Mouse (Mus musculus) MEL (cell line): ENCODE measurements around the gene Bbs5.

Source experiments
- CHD1 ChIP-seq: IDR thresholded peaks from 2 replicates; pipeline ENCODE4 v1.6.1; 2012; ENCODE audit warnings: low read depth, mild to moderate bottlenecking, inconsistent platforms, low read length, improper control_type of control experiment
- CHD2 ChIP-seq: IDR thresholded peaks from 2 replicates; pipeline ENCODE4 v1.6.1; 2011; ENCODE audit warnings: low read length, improper control_type of control experiment
- CTCF ChIP-seq, 3 experiments: IDR thresholded peaks in 2 of 3; conservative IDR thresholded peaks in 1 of 3; 2 replicates each; pipeline ENCODE4 v1.5.1; 2011 to 2012; ENCODE audit warnings: low read length in 3 of 3, low read depth in 2 of 3, mild to moderate bottlenecking in 2 of 3, improper control_type of control experiment in 1 of 3, inconsistent platforms in 1 of 3, mixed read lengths in 1 of 3, moderate library complexity in 1 of 3; ENCODE audit not compliant: control insufficient read depth in 1 of 3, insufficient read depth in 1 of 3, poor library complexity in 1 of 3, severe bottlenecking in 1 of 3
- E2F4 ChIP-seq: IDR thresholded peaks from 2 replicates; pipeline ENCODE4 v1.6.1; 2011; ENCODE audit warnings: low read depth, low read length, improper control_type of control experiment, borderline replicate concordance
- ELF1 ChIP-seq: IDR thresholded peaks from 2 replicates; pipeline ENCODE4 v1.6.1; 2014; ENCODE audit warnings: low read depth, mild to moderate bottlenecking, inconsistent platforms, low read length, improper control_type of control experiment, moderate library complexity
- EP300 ChIP-seq, 2 experiments: IDR thresholded peaks; 2 replicates each; pipeline ENCODE4 v1.6.1; 2011; ENCODE audit warnings: improper control_type of control experiment in 2 of 2, low read length in 2 of 2, low read depth in 1 of 2, mild to moderate bottlenecking in 1 of 2
- GABPA ChIP-seq: IDR thresholded peaks from 2 replicates; pipeline ENCODE4 v1.6.1; 2012; ENCODE audit warnings: low read depth, mild to moderate bottlenecking, inconsistent platforms, low read length, improper control_type of control experiment, moderate library complexity
- HCFC1 ChIP-seq: IDR thresholded peaks from 2 replicates; pipeline ENCODE4 v1.6.1; 2012; ENCODE audit warnings: low read depth, mild to moderate bottlenecking, inconsistent platforms, low read length, improper control_type of control experiment, moderate library complexity
- MAX ChIP-seq: IDR thresholded peaks from 2 replicates; pipeline ENCODE4 v1.6.1; 2011; ENCODE audit warnings: low read length, improper control_type of control experiment
- MAZ ChIP-seq: IDR thresholded peaks from 2 replicates; pipeline ENCODE4 v1.6.1; 2012; ENCODE audit warnings: low read depth, mild to moderate bottlenecking, inconsistent platforms, low read length, improper control_type of control experiment
- NRF1 ChIP-seq: IDR thresholded peaks from 2 replicates; pipeline ENCODE4 v1.6.1; 2014; ENCODE audit warnings: low read depth, mild to moderate bottlenecking, inconsistent platforms, low read length, improper control_type of control experiment, moderate library complexity; ENCODE audit not compliant: poor library complexity, insufficient read depth, severe bottlenecking
- POLR2A ChIP-seq, 2 experiments: IDR thresholded peaks; 2 replicates each; pipeline ENCODE4 v1.6.1; 2011 to 2012; ENCODE audit warnings: low read length in 2 of 2, mild to moderate bottlenecking in 2 of 2, control low read depth in 1 of 2, improper control_type of control experiment in 1 of 2, low read depth in 1 of 2, moderate library complexity in 1 of 2; ENCODE audit not compliant: control insufficient read depth in 1 of 2, insufficient read depth in 1 of 2, poor library complexity in 1 of 2
- TAL1 ChIP-seq: IDR thresholded peaks from 2 replicates; pipeline ENCODE4 v1.6.1; 2012; ENCODE audit warnings: mild to moderate bottlenecking, inconsistent platforms, low read length, moderate library complexity, mixed read lengths

DNA sequence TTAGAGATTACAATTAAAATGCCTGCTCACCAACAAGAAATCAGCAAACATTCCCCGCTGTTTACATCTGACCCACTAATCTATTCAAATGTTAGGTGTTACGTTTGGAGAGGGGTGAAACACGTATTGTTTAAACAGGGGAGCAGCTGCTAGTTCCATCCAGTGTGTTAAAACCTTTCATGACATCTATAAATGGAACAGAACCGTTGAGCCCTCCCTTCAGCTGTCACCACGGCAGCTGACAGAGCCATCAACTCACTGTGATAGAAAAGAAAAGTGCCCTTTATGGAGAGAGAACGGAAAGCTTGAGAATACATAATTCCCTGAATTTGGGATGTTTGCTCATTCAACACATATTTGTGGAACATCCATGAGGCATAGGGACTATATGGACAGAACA is 21.4 kb downstream of the Bbs5 start:
- TF ChIP-seq ELF1 (no peak), E2F4 (no peak), HCFC1 (no peak), POLR2A (IDR thresholded peaks at IDR 0.05; ENCODE audit: control insufficient read depth in 1 of 2, insufficient read depth in 1 of 2, low read depth in 1 of 2, low read length in 2 of 2, poor library complexity in 1 of 2) (no peak), NRF1 (no peak), CHD1 (no peak), CTCF (IDR thresholded peaks at IDR 0.05 in 2 of 3, conservative IDR thresholded peaks at IDR 0.05 in 1 of 3; ENCODE audit: control insufficient read depth in 1 of 3, insufficient read depth in 1 of 3, low read depth in 2 of 3, low read length in 3 of 3, poor library complexity in 1 of 3, severe bottlenecking in 1 of 3) (no peak), MAX (no peak), TAL1 (no peak), GABPA (no peak), EP300 (IDR thresholded peaks at IDR 0.05; ENCODE audit: low read depth in 1 of 2, low read length in 2 of 2) (no peak), CHD2 (no peak), MAZ (no peak)
